Mouse (Mus musculus): ENCODE measurements around the gene Med12. TPM values are rescaled to one million over a fixed set of nuclear protein-coding genes. Genes with fewer than 3 reads are reported as not detected.
"Not testable (repeated sequence)": the region's sequence is repeated elsewhere in the genome, so short reads cannot be mapped to it uniquely, and the experiment has no call there.

The Med12 gene
- polyA plus RNA-seq, 1 experiment from 2014 or later, result 25.9 TPM

DNA sequence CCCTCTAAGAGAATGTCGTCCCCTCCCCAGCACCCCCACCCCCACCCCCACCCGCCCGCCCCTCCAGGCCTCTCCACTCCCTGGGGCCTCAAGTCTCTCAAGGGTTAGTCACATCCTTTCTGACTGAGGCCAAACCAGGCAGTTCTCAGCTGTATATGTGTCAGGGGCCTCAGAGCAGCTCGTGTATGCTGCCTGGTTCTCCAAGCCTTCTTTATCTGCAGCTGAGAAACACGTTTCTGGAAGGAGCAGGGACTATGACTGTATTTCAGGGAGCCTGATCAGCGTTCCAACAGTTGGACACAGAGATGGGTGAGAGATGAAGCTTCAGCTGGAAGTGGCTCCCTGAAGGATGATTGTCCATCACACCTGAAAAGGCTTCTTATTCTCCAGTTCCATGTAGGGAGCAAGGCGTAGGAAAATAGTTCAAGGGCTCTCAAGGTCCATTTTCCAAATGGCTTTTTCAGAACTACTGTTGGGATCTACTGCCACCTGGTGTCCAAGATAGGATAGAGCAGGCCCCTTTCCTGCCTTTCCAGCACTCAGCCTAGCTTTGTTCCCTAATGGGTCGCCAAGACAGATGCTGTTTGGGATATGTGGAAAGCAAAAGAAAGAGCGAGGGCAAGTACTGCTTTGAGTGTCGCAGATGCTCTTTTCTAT, 55.7 kb downstream of the Med12 start:
- H3K27me3 ChIP-seq (ENCODE audit: control insufficient read depth, insufficient read depth, low read length), result no peaks in the 10 kb centered on the region
- peaks cover 0 to 5% of the 10 kb centered on the region in 2 experiments; a peak in 2 of 4 replicates for H3K4me1 ChIP-seq (ENCODE audit: control insufficient read depth in 2 of 2, insufficient read depth in 2 of 2, low read length in 2 of 2)
- WGBS, result 28% methylated on average over 10 of the region's 10 CpGs
- no peaks in the 10 kb centered on the region for H3K9me3 ChIP-seq (ENCODE audit: control insufficient read depth, low read length)
- no peak overlapping the region; the same call in 1 of the 2 replicates for H3K4me2 ChIP-seq (ENCODE audit: low read length)
- H3K27ac ChIP-seq (replicated peaks in 1 of 2; ENCODE audit: control insufficient read depth in 1 of 2, insufficient read depth in 1 of 2, low read depth in 2 of 2, low read length in 2 of 2), result peak overlapping the region; percentile 53 to 74
- peak overlapping the region; percentile 54; the same call in 1 of the 2 replicates for H3K9ac ChIP-seq (ENCODE audit: low read length)
- no peaks in the 10 kb centered on the region for H3K36me3 ChIP-seq (ENCODE audit: control insufficient read depth, insufficient read depth, low read length)
- no peak overlapping the region for H3K4me3 ChIP-seq (ENCODE audit: control insufficient read depth in 1 of 2, insufficient read depth in 1 of 2, low read depth in 1 of 2, low read length in 2 of 2)
- no peak for ATAC-seq (ENCODE audit: insufficient number of reproducible peaks, insufficient read depth, low FRiP score, low read depth)

DNA sequence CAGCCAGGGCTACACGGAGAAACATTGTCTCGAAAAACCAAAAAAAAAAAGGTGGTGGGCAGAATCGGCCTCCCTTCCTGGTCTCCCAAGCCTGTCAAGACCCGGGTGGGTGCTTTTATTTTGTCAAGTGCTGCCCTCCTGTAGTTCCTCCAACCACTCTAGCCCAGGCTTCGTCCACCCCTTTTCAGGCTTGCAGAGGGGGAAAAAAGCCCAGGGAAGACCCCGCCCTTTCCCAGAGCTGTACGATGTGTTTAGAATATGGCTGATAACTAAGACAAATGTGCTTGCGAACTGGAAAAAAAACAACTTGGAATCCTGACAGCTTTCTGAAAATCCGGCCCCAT, 58.2 kb downstream of the Med12 start:
- ATAC-seq (ENCODE audit: insufficient number of reproducible peaks, insufficient read depth, low FRiP score, low read depth), result no peak
- Histone ChIP-seq H3K4me3 (ENCODE audit: control insufficient read depth in 1 of 2, insufficient read depth in 1 of 2, low read depth in 1 of 2, low read length in 2 of 2) (peak overlapping the region; percentile 14 to 34; a peak in 3 of 4 replicates), H3K36me3 (ENCODE audit: control insufficient read depth, insufficient read depth, low read length) (no peaks in the 10 kb centered on the region), H3K27ac (replicated peaks in 1 of 2; ENCODE audit: control insufficient read depth in 1 of 2, insufficient read depth in 1 of 2, low read depth in 2 of 2, low read length in 2 of 2) (peak overlapping the region; percentile 91 to 96), H3K9me3 (ENCODE audit: control insufficient read depth, low read length) (no peaks in the 10 kb centered on the region), H3K4me1 (ENCODE audit: control insufficient read depth in 2 of 2, insufficient read depth in 2 of 2, low read length in 2 of 2) (peaks cover 0 to 5% of the 10 kb centered on the region in 2 experiments; a peak in 1 of 4 replicates), H3K9ac (ENCODE audit: low read length) (peak overlapping the region; percentile 62), H3K27me3 (ENCODE audit: control insufficient read depth, insufficient read depth, low read length) (no peaks in the 10 kb centered on the region), H3K4me2 (ENCODE audit: low read length) (peak overlapping the region; percentile 60)
- WGBS, result 36% methylated on average over 9 of the region's 9 CpGs

DNA sequence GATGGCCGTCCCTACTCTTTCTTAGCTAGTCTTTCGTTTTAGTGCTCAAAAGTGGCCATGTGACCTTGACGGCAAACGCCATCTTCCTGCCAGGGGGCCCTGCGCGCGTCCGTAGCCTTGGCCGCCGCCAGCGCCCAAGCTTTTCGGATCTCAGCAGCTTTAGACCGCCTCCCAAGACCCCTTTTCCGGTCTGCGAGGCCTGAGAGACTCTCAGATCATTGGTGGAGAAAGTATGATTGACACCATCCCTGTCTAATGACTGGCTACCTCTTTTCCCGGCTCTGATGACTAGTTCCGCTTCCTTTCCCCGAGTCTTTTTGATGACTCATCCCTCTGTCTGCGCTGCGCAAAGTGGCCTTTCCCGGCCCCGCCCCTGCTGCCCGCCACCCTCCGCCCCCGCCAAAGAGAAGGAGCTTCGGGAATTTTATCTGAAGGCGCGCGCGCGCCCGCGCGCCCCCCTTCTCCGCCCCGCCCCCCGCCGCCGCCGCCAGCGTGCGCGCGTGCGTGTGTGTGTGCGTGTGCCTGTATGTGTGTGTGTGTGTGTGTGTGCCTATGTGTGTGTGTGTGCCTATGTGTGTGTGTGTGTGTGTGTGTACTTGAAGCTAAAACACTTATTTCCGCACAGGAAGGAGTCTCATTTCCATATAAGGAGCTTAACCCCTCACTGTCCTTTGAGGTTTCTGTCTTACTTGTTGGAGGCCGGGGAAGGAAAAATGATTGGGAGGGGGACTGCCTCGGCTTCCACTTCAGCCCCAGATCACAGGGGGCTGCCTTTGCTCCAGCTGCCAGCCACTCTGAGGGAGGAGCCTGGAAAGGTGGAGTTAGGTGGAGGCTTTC, 58.8 kb downstream of the Med12 start:
- peaks cover 0 to 5% of the 10 kb centered on the region in 2 experiments; a peak in 1 of 4 replicates for H3K4me1 ChIP-seq (ENCODE audit: control insufficient read depth in 2 of 2, insufficient read depth in 2 of 2, low read length in 2 of 2)
- ATAC-seq (ENCODE audit: insufficient number of reproducible peaks, insufficient read depth, low FRiP score, low read depth), result peak; percentile 97
- no peaks in the 10 kb centered on the region for H3K27me3 ChIP-seq (ENCODE audit: control insufficient read depth, insufficient read depth, low read length)
- peak overlapping the region; percentile 91 to 96 for H3K27ac ChIP-seq (replicated peaks in 1 of 2; ENCODE audit: control insufficient read depth in 1 of 2, insufficient read depth in 1 of 2, low read depth in 2 of 2, low read length in 2 of 2)
- no peaks in the 10 kb centered on the region for H3K9me3 ChIP-seq (ENCODE audit: control insufficient read depth, low read length)
- H3K36me3 ChIP-seq (ENCODE audit: control insufficient read depth, insufficient read depth, low read length), result no peaks in the 10 kb centered on the region
- 14% methylated on average over 41 of the region's 49 CpGs for WGBS
- H3K4me2 ChIP-seq (ENCODE audit: low read length), result peak overlapping the region; percentile 63
- peak overlapping the region; percentile 33 to 53 for H3K4me3 ChIP-seq (ENCODE audit: control insufficient read depth in 1 of 2, insufficient read depth in 1 of 2, low read depth in 1 of 2, low read length in 2 of 2)
- H3K9ac ChIP-seq (ENCODE audit: low read length), result peak overlapping the region; percentile 68

DNA sequence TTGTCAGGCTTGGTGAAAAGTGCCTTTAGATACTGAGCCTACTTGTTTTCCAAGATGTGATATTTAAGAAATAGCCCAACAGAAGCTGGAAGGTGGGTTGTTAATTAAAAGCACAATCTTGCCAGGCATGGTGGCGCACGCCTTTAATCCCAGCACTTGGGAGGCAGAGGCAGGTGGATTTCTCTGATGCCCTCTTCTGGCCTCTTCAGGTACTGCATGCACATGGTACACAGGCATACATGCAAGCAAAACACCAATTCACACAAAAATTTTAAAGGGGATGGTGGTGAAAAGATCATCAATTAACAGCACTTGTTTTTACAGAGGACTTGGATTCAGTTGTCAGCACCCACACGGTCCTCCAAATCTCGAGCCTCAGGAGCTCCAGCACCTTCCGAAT, 60.8 kb downstream of the Med12 start:
- no peaks in the 10 kb centered on the region for H3K27me3 ChIP-seq (ENCODE audit: control insufficient read depth, insufficient read depth, low read length)
- no peak overlapping the region for H3K27ac ChIP-seq (replicated peaks in 1 of 2; ENCODE audit: control insufficient read depth in 1 of 2, insufficient read depth in 1 of 2, low read depth in 2 of 2, low read length in 2 of 2)
- no peak overlapping the region for H3K9ac ChIP-seq (ENCODE audit: low read length)
- no peaks in the 10 kb centered on the region for H3K36me3 ChIP-seq (ENCODE audit: control insufficient read depth, insufficient read depth, low read length)
- H3K4me3 ChIP-seq (ENCODE audit: control insufficient read depth in 1 of 2, insufficient read depth in 1 of 2, low read depth in 1 of 2, low read length in 2 of 2), result no peak overlapping the region
- 90% methylated on average over 5 of the region's 5 CpGs for WGBS
- H3K9me3 ChIP-seq (ENCODE audit: control insufficient read depth, low read length), result no peaks in the 10 kb centered on the region
- ATAC-seq (ENCODE audit: insufficient number of reproducible peaks, insufficient read depth, low FRiP score, low read depth), result no peak
- 0 out of 4 replicates have a peak, but pooled peaks cover 0 to 2% of the 10 kb centered on the region in 2 experiments for H3K4me1 ChIP-seq (ENCODE audit: control insufficient read depth in 2 of 2, insufficient read depth in 2 of 2, low read length in 2 of 2)
- H3K4me2 ChIP-seq (ENCODE audit: low read length), result no peak overlapping the region

DNA sequence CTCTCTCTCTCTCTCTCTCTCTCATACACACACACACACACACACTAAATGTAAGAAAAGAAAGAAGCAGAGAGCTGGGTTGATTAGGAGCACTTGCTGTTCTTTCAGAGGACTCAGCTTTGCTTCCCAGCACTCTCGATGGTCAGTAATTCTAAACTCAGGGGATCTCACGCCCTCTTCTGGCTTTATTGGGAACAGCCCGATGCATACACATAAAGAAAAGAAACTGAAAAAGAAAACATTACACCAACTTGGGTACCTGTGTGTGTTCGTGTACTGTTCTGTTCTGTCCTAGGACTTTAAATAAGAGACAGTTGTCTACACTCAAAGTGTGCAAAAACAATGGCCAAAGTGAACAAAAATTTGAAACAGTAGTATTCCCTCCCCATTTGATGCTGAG, 64.8 kb downstream of the Med12 start:
- H3K36me3 ChIP-seq (ENCODE audit: control insufficient read depth, insufficient read depth, low read length), result no peaks in the 10 kb centered on the region
- no peaks in the 10 kb centered on the region for H3K27me3 ChIP-seq (ENCODE audit: control insufficient read depth, insufficient read depth, low read length)
- H3K4me2 ChIP-seq (ENCODE audit: low read length), result no peak overlapping the region
- no peak overlapping the region for H3K4me3 ChIP-seq (ENCODE audit: control insufficient read depth in 1 of 2, insufficient read depth in 1 of 2, low read depth in 1 of 2, low read length in 2 of 2)
- H3K9ac ChIP-seq (ENCODE audit: low read length), result no peak overlapping the region
- 42% methylated on average over 4 of the region's 4 CpGs for WGBS
- H3K4me1 ChIP-seq (ENCODE audit: control insufficient read depth in 2 of 2, insufficient read depth in 2 of 2, low read length in 2 of 2), result no peaks in the 10 kb centered on the region
- H3K9me3 ChIP-seq (ENCODE audit: control insufficient read depth, low read length), result no peaks in the 10 kb centered on the region
- ATAC-seq (ENCODE audit: insufficient number of reproducible peaks, insufficient read depth, low FRiP score, low read depth), result no peak
- no peak overlapping the region for H3K27ac ChIP-seq (replicated peaks in 1 of 2; ENCODE audit: control insufficient read depth in 1 of 2, insufficient read depth in 1 of 2, low read depth in 2 of 2, low read length in 2 of 2)

DNA sequence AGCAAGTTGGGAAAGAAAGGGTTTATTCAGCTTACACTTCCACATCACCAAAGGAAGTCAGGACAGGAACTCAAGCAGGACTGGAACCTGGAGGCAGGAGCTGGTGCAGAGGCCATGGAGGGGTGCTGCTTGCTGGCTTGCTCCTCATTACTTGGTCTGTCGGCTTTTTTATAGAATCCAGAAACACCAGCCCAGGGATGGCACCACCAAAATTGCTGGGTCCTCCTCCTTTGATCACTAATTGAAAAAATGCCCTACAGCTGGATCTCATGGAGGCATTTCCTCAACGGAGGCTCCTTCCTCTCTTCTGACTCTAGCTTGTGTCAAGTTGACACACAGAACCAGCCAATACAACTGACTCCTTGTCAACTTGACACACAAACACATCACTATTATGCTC, 69.0 kb downstream of the Med12 start:
- not testable (repeated sequence) for H3K27me3 ChIP-seq (ENCODE audit: control insufficient read depth, insufficient read depth, low read length); H3K36me3 ChIP-seq (ENCODE audit: control insufficient read depth, insufficient read depth, low read length); H3K27ac ChIP-seq (replicated peaks in 1 of 2; ENCODE audit: control insufficient read depth in 1 of 2, insufficient read depth in 1 of 2, low read depth in 2 of 2, low read length in 2 of 2); H3K4me3 ChIP-seq (ENCODE audit: control insufficient read depth in 1 of 2, insufficient read depth in 1 of 2, low read depth in 1 of 2, low read length in 2 of 2); H3K9me3 ChIP-seq (ENCODE audit: control insufficient read depth, low read length); H3K9ac ChIP-seq (ENCODE audit: low read length); ATAC-seq (ENCODE audit: insufficient number of reproducible peaks, insufficient read depth, low FRiP score, low read depth); H3K4me2 ChIP-seq (ENCODE audit: low read length); H3K4me1 ChIP-seq (ENCODE audit: control insufficient read depth in 2 of 2, insufficient read depth in 2 of 2, low read length in 2 of 2)
- WGBS, result 57% methylated on average over 2 of the region's 2 CpGs

DNA sequence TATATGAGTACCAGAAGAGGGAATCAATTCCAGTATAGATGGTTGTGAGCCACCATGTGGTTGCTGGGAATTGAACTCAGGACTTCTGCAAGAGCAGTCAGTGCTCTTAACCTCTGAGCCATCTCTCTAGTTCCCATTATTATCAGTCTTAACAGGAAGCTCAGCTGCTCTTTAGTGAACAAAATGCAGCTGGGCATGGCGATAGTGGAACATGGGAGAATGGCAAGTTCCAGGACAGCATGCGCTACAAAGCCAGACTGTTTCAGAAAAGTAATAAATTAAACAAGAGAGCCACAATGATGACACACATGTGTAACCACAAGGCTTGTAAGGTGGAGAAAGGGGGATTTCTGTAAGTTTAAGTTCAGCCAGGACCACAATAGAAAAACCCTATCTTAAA, 71.6 kb downstream of the Med12 start:
- ATAC-seq (ENCODE audit: insufficient number of reproducible peaks, insufficient read depth, low FRiP score, low read depth), result no peak
- Histone ChIP-seq H3K9ac (ENCODE audit: low read length) (no peak overlapping the region), H3K9me3 (ENCODE audit: control insufficient read depth, low read length) (no peaks in the 10 kb centered on the region), H3K27ac (replicated peaks in 1 of 2; ENCODE audit: control insufficient read depth in 1 of 2, insufficient read depth in 1 of 2, low read depth in 2 of 2, low read length in 2 of 2) (no peak overlapping the region), H3K27me3 (ENCODE audit: control insufficient read depth, insufficient read depth, low read length) (no peaks in the 10 kb centered on the region), H3K36me3 (ENCODE audit: control insufficient read depth, insufficient read depth, low read length) (no peaks in the 10 kb centered on the region), H3K4me3 (ENCODE audit: control insufficient read depth in 1 of 2, insufficient read depth in 1 of 2, low read depth in 1 of 2, low read length in 2 of 2) (no peak overlapping the region), H3K4me1 (ENCODE audit: control insufficient read depth in 2 of 2, insufficient read depth in 2 of 2, low read length in 2 of 2) (no peaks in the 10 kb centered on the region), H3K4me2 (ENCODE audit: low read length) (no peak overlapping the region)
- WGBS, result 76% methylated on average over 2 of the region's 2 CpGs

All from heart, embryonic 14.5 days (tissue).